Mouse (Mus musculus): ENCODE results near the gene Dlg2. TPM values are rescaled to one million over a fixed set of nuclear protein-coding genes. Genes with fewer than 3 reads are reported as not detected.

Gene Dlg2
- polyA plus RNA-seq, 1 experiment from 2014 or later, result 3.8 TPM

DNA sequence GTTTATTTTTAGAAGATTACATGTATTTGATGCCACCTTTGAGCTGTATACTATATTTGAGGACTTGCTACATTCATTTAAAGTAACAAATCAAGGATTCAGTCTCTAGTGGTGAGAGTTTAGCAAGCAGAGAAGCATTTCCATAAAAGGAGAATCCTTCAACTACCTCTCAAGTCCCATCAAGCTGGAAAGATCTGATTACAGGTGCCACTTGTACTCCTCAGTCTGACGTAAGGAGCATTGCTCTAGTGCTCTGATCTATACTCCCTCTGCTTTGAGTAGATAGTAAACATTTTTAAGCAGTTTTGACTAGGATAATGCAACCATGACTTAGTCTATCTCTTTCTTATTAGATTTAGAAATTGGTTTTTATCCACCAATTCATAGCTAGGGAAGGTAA lies 1496.5 kb downstream of the Dlg2 start:
- 47% methylated on average over 1 of the region's 1 CpGs for WGBS
- no peaks in the 10 kb centered on the region for H3K27me3 ChIP-seq (ENCODE audit: insufficient read depth, poor library complexity, severe bottlenecking)
- no peaks in the 10 kb centered on the region for H3K4me1 ChIP-seq
- H3K27ac ChIP-seq, result no peak overlapping the region
- no peaks in the 10 kb centered on the region for H3K9me3 ChIP-seq
- DNase-seq (ENCODE audit: low spot score), result no peak
- H3K4me3 ChIP-seq, result no peak overlapping the region
- no peaks in the 10 kb centered on the region for H3K36me3 ChIP-seq

DNA sequence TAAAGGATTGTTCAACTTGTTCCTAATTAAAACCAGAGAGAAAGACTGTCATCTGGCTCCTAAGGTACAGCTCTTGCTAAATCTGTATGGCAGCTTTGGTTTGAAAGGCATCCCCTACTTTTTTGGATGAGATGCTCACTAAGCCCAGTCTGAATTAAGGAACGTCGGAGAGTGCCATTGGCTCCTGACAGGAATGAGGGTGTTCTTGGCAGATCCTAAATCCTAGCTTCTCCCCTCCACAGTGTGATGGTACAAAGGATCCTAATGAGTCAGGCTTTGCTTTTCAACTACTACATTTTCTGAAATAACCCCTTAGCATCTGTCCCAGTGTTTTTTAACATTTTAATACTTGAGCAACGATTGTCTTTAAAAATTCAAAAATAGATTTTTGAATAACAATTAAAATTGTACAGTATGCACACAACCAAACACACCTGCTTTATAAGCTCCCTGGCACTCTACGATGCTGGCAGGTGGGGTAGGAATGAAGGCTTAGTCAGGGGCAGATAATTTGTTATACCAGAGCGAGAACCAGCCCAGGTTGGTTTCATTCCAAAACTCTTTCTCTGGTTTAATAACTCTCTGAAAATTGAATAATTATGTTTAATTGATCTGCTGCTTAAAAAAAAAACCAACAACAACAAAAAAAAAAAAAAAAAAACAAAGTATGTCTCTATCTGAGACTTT lies 1527.4 kb downstream of the Dlg2 start:
- Histone ChIP-seq H3K27ac (no peak overlapping the region), H3K36me3 (no peaks in the 10 kb centered on the region), H3K9me3 (no peaks in the 10 kb centered on the region), H3K4me3 (no peak overlapping the region), H3K27me3 (ENCODE audit: insufficient read depth, poor library complexity, severe bottlenecking) (no peaks in the 10 kb centered on the region), H3K4me1 (no peaks in the 10 kb centered on the region)
- WGBS, result 82% methylated on average over 5 of the region's 5 CpGs
- no peak for DNase-seq (ENCODE audit: low spot score)

DNA sequence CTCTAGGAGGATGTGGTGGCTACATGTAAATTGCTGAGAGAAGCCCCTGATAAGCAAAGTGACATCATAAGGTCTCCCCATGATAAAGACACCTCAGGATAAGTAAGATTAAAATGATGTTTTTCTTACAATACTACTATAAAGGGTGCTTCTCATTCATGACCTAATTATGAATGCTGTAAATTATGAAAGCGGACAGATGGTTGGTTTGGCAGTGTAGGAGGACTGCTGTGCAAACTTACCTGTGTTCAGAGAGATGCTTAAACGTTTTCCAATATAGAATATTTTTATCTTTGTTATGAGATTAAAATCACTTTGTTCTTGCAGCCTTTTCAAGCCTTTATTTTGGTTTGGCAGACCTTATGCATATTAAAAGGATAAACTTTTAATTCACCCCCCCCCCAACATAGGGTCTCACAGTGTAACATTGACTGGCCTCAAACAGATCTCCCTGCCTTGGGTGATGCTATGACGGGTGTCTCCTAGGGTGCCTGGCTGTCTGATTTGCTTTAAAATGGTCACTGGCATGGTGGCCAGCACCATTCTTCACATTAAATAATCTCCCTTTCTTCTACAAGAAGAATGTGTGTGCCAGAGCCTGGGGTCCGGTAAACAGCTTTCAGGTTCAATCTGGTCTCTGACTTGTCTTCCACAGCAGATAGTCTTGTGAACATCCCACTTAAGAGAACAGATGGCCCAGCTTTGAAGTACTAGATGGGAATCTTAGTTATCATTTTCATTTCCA lies 1529.4 kb downstream of the Dlg2 start:
- H3K36me3 ChIP-seq, result no peaks in the 10 kb centered on the region
- H3K27ac ChIP-seq, result no peak overlapping the region
- H3K9me3 ChIP-seq, result no peaks in the 10 kb centered on the region

DNA sequence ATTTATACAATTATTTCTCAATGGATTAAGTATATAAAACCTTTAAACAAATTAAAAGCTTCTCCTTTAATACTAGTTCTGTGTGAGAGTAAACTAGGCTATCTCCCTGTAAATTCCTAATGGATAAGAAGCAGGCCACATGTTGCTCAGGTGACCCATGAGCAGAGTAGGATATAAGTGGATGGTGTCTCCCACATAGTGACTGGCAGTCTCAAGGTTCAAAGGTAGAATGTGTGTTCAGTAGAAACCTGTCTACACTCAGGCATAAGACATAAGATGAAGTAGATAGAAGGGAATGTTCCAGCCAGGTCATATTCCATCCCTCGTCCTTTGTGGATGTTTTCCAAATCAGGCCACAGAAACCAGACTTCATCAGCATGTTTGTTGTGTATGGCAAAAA lies 1532.2 kb downstream of the Dlg2 start:
- Histone ChIP-seq H3K4me1 (no peaks in the 10 kb centered on the region), H3K9me3 (no peaks in the 10 kb centered on the region), H3K36me3 (no peaks in the 10 kb centered on the region), H3K27ac (no peak overlapping the region), H3K4me3 (no peak overlapping the region), H3K27me3 (ENCODE audit: insufficient read depth, poor library complexity, severe bottlenecking) (no peaks in the 10 kb centered on the region)
- no peak for DNase-seq (ENCODE audit: low spot score)
- WGBS, result 87% methylated on average over 1 of the region's 1 CpGs

More for the DNA sequence above, 1529.4 kb downstream of the Dlg2 start:
- DNase-seq (ENCODE audit: low spot score), result no peak
- no peaks in the 10 kb centered on the region for H3K4me1 ChIP-seq
- H3K27me3 ChIP-seq (ENCODE audit: insufficient read depth, poor library complexity, severe bottlenecking), result no peaks in the 10 kb centered on the region
- 72% methylated on average over 4 of the region's 4 CpGs for WGBS
- no peak overlapping the region for H3K4me3 ChIP-seq

DNA sequence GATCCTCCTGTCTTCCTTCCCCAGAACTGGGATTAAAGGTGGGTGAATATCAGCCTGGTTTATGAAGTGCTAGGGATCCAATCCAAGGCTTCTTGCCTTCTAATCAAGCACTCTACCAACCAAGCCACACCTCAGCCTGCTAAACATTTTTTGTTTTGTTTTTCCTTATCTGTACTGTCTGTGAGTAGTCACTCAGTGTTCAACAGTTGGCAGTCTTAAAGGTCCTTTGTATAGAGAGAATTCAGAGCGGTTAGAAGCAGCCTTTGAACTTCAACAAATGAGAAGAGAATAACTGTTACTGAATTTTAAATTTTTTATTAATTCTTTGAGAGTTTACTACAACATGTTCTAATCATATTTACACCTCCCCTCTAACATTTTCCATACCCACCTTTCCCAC lies 1548.5 kb downstream of the Dlg2 start:
- 62% methylated on average over 1 of the region's 1 CpGs for WGBS
- Histone ChIP-seq H3K27ac (no peak overlapping the region), H3K36me3 (no peaks in the 10 kb centered on the region), H3K9me3 (no peaks in the 10 kb centered on the region), H3K4me3 (no peak overlapping the region), H3K27me3 (ENCODE audit: insufficient read depth, poor library complexity, severe bottlenecking) (no peaks in the 10 kb centered on the region), H3K4me1 (no peaks in the 10 kb centered on the region)
- DNase-seq (ENCODE audit: low spot score), result no peak

DNA sequence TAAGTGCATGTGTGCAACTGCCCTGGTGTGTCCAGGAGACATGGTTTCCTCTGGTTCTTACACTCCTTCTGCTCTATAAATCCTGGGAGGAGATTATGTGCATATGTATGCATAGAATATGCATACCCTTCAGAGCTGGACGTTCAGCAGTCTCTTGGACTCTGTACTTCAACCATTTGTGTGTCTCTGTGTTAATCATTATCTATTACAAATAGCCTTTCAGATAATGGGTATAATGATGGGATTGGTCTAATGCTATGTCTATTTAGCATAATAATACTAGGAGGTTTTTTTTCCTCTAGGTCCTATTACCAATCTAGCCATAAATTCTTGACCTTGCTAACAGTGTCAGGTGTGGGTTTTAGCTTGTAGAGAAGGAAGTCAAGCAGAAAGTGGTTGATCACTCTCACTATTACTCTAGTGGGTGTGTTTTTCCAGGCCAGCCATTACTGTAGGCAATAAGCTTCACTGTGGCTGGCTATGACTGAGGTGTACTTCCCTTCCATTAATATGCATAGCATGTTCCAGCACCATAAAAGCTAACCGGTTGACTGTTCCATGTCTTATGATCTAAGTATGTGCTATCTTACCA lies 1549.1 kb downstream of the Dlg2 start:
- H3K27me3 ChIP-seq (ENCODE audit: insufficient read depth, poor library complexity, severe bottlenecking), result no peaks in the 10 kb centered on the region
- H3K4me3 ChIP-seq, result no peak overlapping the region
- DNase-seq (ENCODE audit: low spot score), result no peak
- H3K9me3 ChIP-seq, result no peaks in the 10 kb centered on the region
- no peaks in the 10 kb centered on the region for H3K4me1 ChIP-seq
- no peak overlapping the region for H3K27ac ChIP-seq
- WGBS, result 76% methylated on average over 2 of the region's 2 CpGs
- no peaks in the 10 kb centered on the region for H3K36me3 ChIP-seq

DNA sequence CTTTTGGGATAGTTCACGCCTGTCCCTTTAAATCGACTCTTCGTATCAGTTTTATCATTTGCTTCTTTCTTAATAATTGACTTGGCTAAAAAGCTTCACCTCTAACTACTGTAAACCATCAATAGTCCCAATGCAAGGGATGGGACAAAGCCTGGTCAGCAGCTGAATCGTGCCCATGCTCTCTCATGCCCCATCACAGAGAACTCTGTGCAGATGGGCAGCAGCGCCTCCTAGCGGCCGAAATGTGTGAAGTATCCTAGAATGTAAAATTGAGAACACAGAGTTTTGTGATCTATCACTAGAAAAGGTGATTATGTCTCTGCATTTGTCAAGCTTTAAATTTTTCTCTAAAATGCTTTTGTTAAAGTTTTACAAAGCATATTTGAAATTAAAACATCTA lies 1550.6 kb downstream of the Dlg2 start:
- Histone ChIP-seq H3K4me1 (no peaks in the 10 kb centered on the region), H3K36me3 (no peaks in the 10 kb centered on the region), H3K4me3 (no peak overlapping the region), H3K27me3 (ENCODE audit: insufficient read depth, poor library complexity, severe bottlenecking) (no peaks in the 10 kb centered on the region), H3K27ac (no peak overlapping the region), H3K9me3 (no peaks in the 10 kb centered on the region)
- 39% methylated on average over 7 of the region's 7 CpGs for WGBS
- DNase-seq (ENCODE audit: low spot score), result peak; percentile 79

DNA sequence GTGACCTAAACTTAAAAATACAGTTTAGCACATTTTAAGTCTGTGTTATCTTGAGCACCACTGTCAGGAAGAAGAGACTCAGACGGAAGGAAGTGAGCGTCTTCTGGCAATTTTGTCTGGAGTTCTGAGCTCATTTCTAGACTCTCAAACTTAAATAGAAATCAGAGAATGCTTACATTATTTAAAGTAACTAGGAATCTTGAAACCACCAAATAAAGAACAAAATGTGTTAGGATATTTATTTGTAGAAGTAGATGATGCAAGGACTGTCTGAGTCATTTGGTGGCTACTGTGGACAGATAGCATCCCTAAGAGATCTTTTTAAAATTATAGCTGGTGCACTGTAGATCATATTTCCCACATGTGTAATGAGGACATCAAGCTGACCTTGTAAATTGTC lies 1557.8 kb downstream of the Dlg2 start:
- no peaks in the 10 kb centered on the region for H3K9me3 ChIP-seq
- 80% methylated on average over 2 of the region's 2 CpGs for WGBS

DNA sequence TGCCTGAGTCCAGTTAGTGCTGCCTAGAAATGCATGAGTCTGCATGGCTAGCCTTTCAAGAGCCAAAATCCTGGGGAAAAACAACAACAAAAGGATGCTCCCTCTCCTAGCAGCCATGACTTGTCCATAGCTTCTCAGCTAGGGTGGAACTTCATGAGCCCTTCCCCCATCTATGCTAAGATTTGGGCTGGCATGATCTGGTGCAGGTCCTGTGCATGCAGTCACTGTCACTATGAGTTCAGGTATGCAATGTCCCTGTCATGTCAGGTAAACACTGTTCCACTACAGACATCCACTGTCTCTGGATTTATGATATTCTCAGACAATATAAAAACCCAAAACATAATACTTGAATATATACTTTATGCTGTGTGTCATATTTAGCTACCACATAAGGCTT lies 1563.7 kb downstream of the Dlg2 start:
- Histone ChIP-seq H3K27me3 (ENCODE audit: insufficient read depth, poor library complexity, severe bottlenecking) (no peaks in the 10 kb centered on the region), H3K36me3 (no peaks in the 10 kb centered on the region), H3K4me1 (no peaks in the 10 kb centered on the region), H3K4me3 (no peak overlapping the region), H3K9me3 (no peaks in the 10 kb centered on the region), H3K27ac (no peak overlapping the region)
- DNase-seq (ENCODE audit: low spot score), result no peak

More for the DNA sequence above, 1557.8 kb downstream of the Dlg2 start:
- H3K27me3 ChIP-seq (ENCODE audit: insufficient read depth, poor library complexity, severe bottlenecking), result no peaks in the 10 kb centered on the region
- no peak for DNase-seq (ENCODE audit: low spot score)
- H3K4me3 ChIP-seq, result no peak overlapping the region
- no peak overlapping the region for H3K27ac ChIP-seq
- H3K36me3 ChIP-seq, result no peaks in the 10 kb centered on the region
- no peaks in the 10 kb centered on the region for H3K4me1 ChIP-seq

DNA sequence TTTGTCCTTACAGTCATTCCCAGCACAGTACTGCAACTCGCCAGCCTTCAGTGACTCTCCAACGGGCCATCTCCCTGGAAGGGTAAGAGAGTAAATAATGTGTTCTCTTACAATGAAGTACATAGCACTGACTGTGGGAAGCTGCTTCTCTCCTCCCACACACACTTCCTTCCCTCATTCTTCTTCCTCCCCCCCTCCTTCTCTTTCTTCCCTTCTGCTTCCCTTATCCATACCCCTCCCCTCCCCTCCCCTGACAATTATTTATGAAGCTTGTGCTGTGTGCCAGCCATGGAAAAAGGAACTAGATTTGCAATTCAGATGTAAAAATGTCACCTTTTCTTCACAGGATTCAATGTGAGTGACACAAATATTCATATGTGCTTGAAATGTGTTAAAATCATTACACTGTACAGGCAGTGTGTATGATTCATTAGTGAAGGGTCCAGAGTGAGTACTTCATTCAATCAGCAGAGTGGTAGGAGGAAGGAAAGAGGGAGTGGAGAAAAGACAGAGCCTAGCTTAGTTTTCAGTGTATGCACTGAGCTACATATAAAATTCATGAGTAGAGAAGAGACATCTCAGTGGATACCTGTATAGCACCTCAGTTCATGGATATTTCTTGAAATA lies 1564.4 kb downstream of the Dlg2 start:
- H3K9me3 ChIP-seq, result no peaks in the 10 kb centered on the region
- H3K4me1 ChIP-seq, result no peaks in the 10 kb centered on the region
- H3K27ac ChIP-seq, result no peak overlapping the region
- H3K36me3 ChIP-seq, result no peaks in the 10 kb centered on the region
- no peaks in the 10 kb centered on the region for H3K27me3 ChIP-seq (ENCODE audit: insufficient read depth, poor library complexity, severe bottlenecking)
- H3K4me3 ChIP-seq, result no peak overlapping the region
- DNase-seq (ENCODE audit: low spot score), result no peak
- WGBS, result 81% methylated on average over 2 of the region's 2 CpGs

DNA sequence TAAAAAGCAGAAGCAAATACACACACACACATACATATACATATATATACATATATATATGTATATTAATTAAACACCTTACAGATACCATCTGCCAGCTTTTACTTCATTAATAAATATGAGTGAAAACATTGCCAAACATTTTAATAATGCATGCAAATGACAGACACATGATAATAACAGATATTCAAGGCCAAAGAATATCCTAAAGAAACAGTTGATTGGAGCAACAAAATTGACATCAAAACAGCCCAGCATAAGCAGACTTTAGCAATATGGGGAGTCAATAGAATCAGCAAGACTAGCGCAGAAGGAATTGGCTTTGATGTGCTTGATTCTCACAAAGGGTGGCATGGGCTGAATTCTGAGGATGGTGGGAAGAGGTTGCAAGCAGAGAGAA lies 1568.5 kb downstream of the Dlg2 start:
- WGBS, result 89% methylated on average over 1 of the region's 1 CpGs
- H3K4me1 ChIP-seq, result no peaks in the 10 kb centered on the region
- H3K9me3 ChIP-seq, result no peaks in the 10 kb centered on the region
- H3K36me3 ChIP-seq, result no peaks in the 10 kb centered on the region
- no peaks in the 10 kb centered on the region for H3K27me3 ChIP-seq (ENCODE audit: insufficient read depth, poor library complexity, severe bottlenecking)
- no peak overlapping the region for H3K27ac ChIP-seq
- H3K4me3 ChIP-seq, result no peak overlapping the region
- DNase-seq (ENCODE audit: low spot score), result no peak

DNA sequence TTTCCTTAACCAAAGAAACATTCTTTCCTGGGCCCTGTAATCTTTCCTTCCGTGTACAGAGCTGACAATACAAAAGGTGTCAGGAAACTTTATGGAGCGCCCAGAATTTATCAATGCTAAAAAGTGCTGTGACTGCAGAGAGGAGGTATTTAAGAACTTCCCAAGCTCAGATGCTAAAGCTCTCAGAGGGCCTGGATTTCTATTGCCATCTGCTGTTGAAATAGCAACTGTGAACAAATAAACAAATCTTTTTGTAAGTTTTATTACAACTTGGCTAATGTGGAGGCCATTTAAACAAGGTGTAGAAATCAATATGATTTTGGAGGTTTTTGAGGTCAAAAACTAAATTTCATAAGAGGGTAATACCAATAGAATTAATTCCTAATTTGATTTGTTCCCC lies 1570.8 kb downstream of the Dlg2 start:
- no peaks in the 10 kb centered on the region for H3K27me3 ChIP-seq (ENCODE audit: insufficient read depth, poor library complexity, severe bottlenecking)
- WGBS, result 39% methylated on average over 2 of the region's 2 CpGs
- H3K27ac ChIP-seq, result no peak overlapping the region
- no peaks in the 10 kb centered on the region for H3K9me3 ChIP-seq
- H3K4me1 ChIP-seq, result no peaks in the 10 kb centered on the region
- no peaks in the 10 kb centered on the region for H3K36me3 ChIP-seq
- no peak overlapping the region for H3K4me3 ChIP-seq
- DNase-seq (ENCODE audit: low spot score), result no peak

DNA sequence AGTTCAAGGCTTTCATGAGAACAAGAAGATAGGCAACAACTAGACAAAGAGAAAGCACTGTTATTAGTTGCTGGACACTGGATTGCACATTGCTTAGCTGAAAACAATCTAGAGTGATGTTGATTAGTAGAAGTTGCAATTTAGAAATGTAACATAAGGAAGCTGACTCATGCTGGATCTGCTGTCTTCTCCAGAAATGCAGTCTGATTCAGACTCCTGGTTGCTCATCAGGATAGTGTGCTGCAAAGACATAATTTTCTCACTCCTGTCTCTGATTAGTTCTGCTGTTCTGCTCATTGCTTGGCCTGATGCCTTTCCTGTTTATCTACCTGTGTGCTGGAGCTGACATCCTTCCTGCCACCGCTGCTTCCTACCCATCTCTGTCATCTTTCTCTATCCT lies 1572.4 kb downstream of the Dlg2 start:
- 85% methylated on average over 1 of the region's 1 CpGs for WGBS
- H3K36me3 ChIP-seq, result no peaks in the 10 kb centered on the region
- H3K4me1 ChIP-seq, result no peaks in the 10 kb centered on the region
- no peak for DNase-seq (ENCODE audit: low spot score)
- no peaks in the 10 kb centered on the region for H3K9me3 ChIP-seq
- no peak overlapping the region for H3K4me3 ChIP-seq
- H3K27me3 ChIP-seq (ENCODE audit: insufficient read depth, poor library complexity, severe bottlenecking), result no peaks in the 10 kb centered on the region
- no peak overlapping the region for H3K27ac ChIP-seq
